Mouse (Mus musculus) cortical plate, adult 2 months (tissue): ENCODE measurements around the gene Reg3b.

ENCODE experiments used
- CTCF ChIP-seq: fragments of 200-500 bp; IDR thresholded peaks from 2 replicates; pipeline ENCODE4 v1.5.1; 2011; ENCODE audit warnings: mild to moderate bottlenecking, control low read depth, low read length; ENCODE audit not compliant: insufficient read depth; ENCODE audit errors: extremely low read depth
- POLR2A ChIP-seq: fragments of 200-500 bp; IDR thresholded peaks from 2 replicates; pipeline ENCODE4 v1.6.1; 2011; ENCODE audit warnings: mild to moderate bottlenecking, low read length, control low read depth; ENCODE audit not compliant: insufficient read depth; ENCODE audit errors: extremely low read depth

DNA sequence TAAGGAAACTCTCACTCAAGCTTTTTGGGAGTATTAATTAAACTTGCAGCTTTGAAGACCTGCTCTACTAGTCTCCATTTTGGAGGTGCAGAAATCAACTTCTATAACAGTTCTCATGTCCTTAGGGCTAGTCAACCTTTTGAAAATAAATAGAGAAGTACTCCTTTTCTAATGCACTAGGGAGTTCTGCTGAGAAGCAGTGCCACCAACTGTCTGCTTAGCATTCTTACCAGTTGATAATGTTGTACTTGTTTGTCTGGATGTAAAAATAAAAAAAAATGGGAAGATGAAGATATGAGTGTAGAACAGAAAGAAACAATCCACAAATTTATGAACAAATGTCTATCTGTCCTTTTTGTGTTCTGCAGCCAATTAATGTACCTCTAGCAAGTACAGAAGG lies 42.7 kb upstream of the Reg3b start:
- peak; percentile 20; the same call in 1 of the 2 replicates for TF ChIP-seq CTCF
- no peak for TF ChIP-seq POLR2A
